Mouse (Mus musculus) heart, postnatal 0 days (tissue): ENCODE data around the gene Pwwp2b.

Experiments
- CTCF ChIP-seq: IDR thresholded peaks from 2 replicates; pipeline ENCODE4 v1.5.1; 2016; ENCODE audit warnings: antibody characterized with exemption, control low read depth, low read depth
- EP300 ChIP-seq: IDR thresholded peaks from 2 replicates; pipeline ENCODE4 v1.6.1; 2016; ENCODE audit warnings: antibody characterized with exemption, low read depth

DNA sequence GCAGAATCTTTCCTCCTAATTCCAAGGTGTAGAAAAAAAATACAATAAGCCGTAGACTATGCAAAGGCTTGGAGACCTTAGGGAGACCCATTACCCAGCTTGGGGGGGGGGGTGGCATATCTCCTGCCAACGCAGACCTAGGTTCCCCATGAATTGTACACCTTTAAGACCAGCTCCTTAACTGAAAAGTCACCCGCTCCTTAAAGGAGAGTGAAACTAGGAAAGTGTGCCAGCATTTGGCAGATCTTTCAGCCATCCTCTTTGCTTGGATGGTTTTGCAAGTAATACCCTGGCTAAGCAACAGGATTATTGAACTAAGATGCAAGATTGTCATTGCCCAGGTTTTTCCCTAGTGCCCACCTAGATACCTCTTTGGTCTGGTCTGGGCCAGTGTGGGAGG, 34.5 kb upstream of the Pwwp2b start:
- TF ChIP-seq CTCF (no peak), EP300 (no peak)
